In genomic region chrX:103692916-103693315, GRCm38 (mm10) we compare ENCODE assay signal across 24 mouse cellular contexts.
"Had no signal": no experiment of that assay in that cellular context is flagged by ENCODE, and none has a peak within 500 bp of the region (broad histone marks: within the 10 kb centered on the region; RNA-seq: fewer than 3 reads in every experiment).

No protein-coding gene starts in this region.

- ATAC-seq: forebrain, embryonic 16.5 days; hindbrain, embryonic 16.5 days; inflammation-experienced regulatory T-cells, adult 6 months; intestine, embryonic 15.5 days; intestine, postnatal 0 days; liver, postnatal 0 days had no signal

- H3K9me3 ChIP-seq: heart, embryonic 10.5 days; heart, embryonic 12.5 days; hindbrain, embryonic 10.5 days; intestine, embryonic 15.5 days; limb, embryonic 10.5 days; liver, embryonic 13.5 days; liver, embryonic 15.5 days had no signal

- H3K36me3 ChIP-seq: heart, embryonic 10.5 days; heart, embryonic 12.5 days; hindbrain, embryonic 10.5 days; hindbrain, embryonic 12.5 days; intestine, embryonic 15.5 days; limb, embryonic 10.5 days; limb, embryonic 12.5 days; liver, embryonic 13.5 days; liver, embryonic 15.5 days had no signal

- H3K9ac ChIP-seq: heart, embryonic 12.5 days; hindbrain, embryonic 12.5 days; hindbrain, embryonic 14.5 days; intestine, embryonic 15.5 days; limb, embryonic 12.5 days; liver, embryonic 13.5 days; liver, embryonic 15.5 days; liver, postnatal 0 days had no signal

- DNase-seq: gastrocnemius, adult 2 months; gastrocnemius, postnatal 10 days; gastrocnemius, postnatal 25 days; heart, postnatal 10 days; heart, postnatal 4 days; kidney, postnatal 14 days; kidney, postnatal 4 days; liver, embryonic 13.5 days; liver, postnatal 0 days had no signal

- H3K27ac ChIP-seq: gastrocnemius, adult 2 months; heart, embryonic 10.5 days; hindbrain, embryonic 10.5 days; hindbrain, embryonic 12.5 days; hindbrain, embryonic 14.5 days; intestine, embryonic 15.5 days; layer of hippocampus, adult 2 months; left cerebral cortex, adult 2 months; limb, embryonic 10.5 days; limb, embryonic 12.5 days; liver, embryonic 13.5 days; liver, embryonic 15.5 days had no signal

- H3K4me2 ChIP-seq: heart, embryonic 12.5 days; hindbrain, embryonic 12.5 days; hindbrain, embryonic 14.5 days; intestine, embryonic 15.5 days; limb, embryonic 12.5 days; liver, embryonic 13.5 days; liver, embryonic 15.5 days had no signal

- H3K4me1 ChIP-seq: heart, embryonic 10.5 days; intestine, embryonic 15.5 days; liver, embryonic 13.5 days; liver, embryonic 15.5 days had no signal

- H3K4me3 ChIP-seq: gastrocnemius, adult 2 months; heart, embryonic 10.5 days; heart, embryonic 12.5 days; hindbrain, embryonic 10.5 days; hindbrain, embryonic 12.5 days; intestine, embryonic 15.5 days; layer of hippocampus, adult 2 months; left cerebral cortex, adult 2 months; limb, embryonic 10.5 days; limb, embryonic 12.5 days; liver, embryonic 13.5 days; liver, embryonic 15.5 days had no signal
